Mouse (Mus musculus): ENCODE measurements around the gene Hspa1a.

DNA sequence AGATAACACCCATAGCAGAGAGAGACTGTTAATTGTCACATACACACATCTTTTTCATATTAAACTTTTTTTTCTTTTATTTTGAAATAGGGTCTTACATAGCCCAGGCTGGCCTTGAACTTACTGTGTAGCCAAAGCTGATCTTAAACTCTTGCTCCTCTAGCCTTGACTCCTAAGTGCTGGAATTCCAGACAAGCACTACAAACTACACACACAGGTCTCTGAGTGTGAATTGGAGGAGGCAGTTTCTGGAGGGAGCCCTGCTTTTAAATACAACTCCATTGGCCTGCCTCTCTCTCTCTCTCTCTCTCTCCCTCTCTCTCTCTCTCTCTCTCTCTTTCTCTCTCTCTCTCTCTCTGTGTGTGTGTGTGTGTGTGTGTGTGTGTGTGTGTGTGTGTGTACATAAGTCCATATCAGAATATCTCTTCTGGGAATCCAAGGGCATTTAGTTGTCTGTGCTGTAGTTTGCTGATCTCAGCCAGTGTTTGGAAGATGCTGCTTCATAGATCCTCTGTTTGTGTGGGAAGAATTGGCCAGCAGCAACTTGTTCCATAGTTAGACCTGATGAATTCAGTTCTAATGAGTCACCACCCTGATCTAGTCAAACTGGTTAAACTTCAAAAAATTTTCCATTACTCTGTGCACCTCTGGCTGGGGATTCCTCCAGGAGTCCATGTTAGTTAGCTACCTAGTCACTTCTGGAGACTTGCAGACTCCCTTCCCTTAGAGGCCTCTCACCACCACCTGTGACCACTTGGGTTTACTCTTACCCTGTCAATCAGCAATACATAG lies 11.1 kb downstream of the Hspa1a start:
- TF ChIP-seq CTCF (IDR thresholded peaks at IDR 0.05; ENCODE audit: low read depth) (no peak), EP300 (IDR thresholded peaks at IDR 0.05; ENCODE audit: low read depth) (no peak)

All from heart, postnatal 0 days (tissue).